Mouse (Mus musculus): Measurements from ENCODE around the gene Slc2a6. TPM values are rescaled to one million over a fixed set of nuclear protein-coding genes. Genes with fewer than 3 reads are reported as not detected.

The Slc2a6 gene
- total RNA-seq, 2 experiments from 2014 or later, result 40.1 to 40.4 TPM

DNA sequence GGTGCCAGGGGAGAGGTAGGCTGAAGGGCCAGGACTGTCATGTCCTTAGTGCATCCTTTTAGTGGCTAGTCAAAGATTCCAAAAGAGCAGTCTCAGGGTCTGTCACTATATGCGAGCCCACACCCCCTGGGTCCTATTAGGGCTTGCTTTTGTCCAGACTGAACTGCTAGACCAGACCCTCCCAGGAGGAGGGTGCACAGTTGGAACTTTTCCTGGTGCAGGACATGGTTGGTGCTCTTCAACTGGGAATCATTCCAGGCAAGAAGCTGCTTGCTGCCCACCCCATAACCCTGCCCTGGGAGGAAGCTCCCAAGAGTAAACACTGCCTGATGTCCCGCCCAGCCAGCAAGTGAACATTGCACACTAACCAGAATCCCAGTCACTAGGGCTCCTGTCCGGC, 54.7 kb downstream of the Slc2a6 start, which contains the start of gene Adamts13:
TSS of gene Adamts13 (plus strand) at position 301 of the 400 bp plus-strand sequence.
- no peak for DNase-seq (ENCODE audit: extremely low spot score in 1 of 2, low spot score in 1 of 2)

Other genes starting within 250 kb of the Slc2a6 start
- gene Abo, start 163.0 kb downstream of the Slc2a6 start, total RNA-seq (2021), result not detected
- gene Surf6, start 125.1 kb downstream of the Slc2a6 start, total RNA-seq (2021), result 10 to 100 TPM; 25.1 to 26.4 TPM
- 10 to 100 TPM; 41.1 to 48.8 TPM for gene Med22, start 117.3 kb downstream of the Slc2a6 start, total RNA-seq (2021)
- gene Rpl7a, start 117.2 kb downstream of the Slc2a6 start, total RNA-seq (2021), result 100 to 1,000 TPM; 260 to 281 TPM
- gene Surf2, start 111.6 kb downstream of the Slc2a6 start, total RNA-seq (2021), result 10 to 100 TPM; 31.1 to 37.2 TPM
- 10 to 100 TPM; 91.6 to 94.9 TPM for gene Surf1, start 111.5 kb downstream of the Slc2a6 start, total RNA-seq (2021)
- gene Surf4, start 94.1 kb downstream of the Slc2a6 start, total RNA-seq (2021), result 10 to 100 TPM; 52.6 to 60.2 TPM
- gene Stkld1, start 94.0 kb downstream of the Slc2a6 start, total RNA-seq (2021), result under 1 TPM; 0.27 to 0.75 TPM
- gene Rexo4, start 63.6 kb downstream of the Slc2a6 start, total RNA-seq (2021), result 10 to 100 TPM; 58.4 to 60.4 TPM
- 1 to 10 TPM in 1 of 2 experiments, under 1 TPM in 1; 0.92 to 1.7 TPM for gene Adamts13, start 54.6 kb downstream of the Slc2a6 start, total RNA-seq (2021)
- 10 to 100 TPM; 39.5 to 44.1 TPM for gene Cacfd1, start 18.1 kb downstream of the Slc2a6 start, total RNA-seq (2021)
- under 1 TPM; 0.61 to 0.71 TPM for gene Mymk, start 44.2 kb upstream of the Slc2a6 start, total RNA-seq (2021)
- 10 to 100 TPM; 10.9 to 12.7 TPM for gene Adamtsl2, start 51.4 kb upstream of the Slc2a6 start, total RNA-seq (2021)
- 100 to 1,000 TPM; 119 to 162 TPM for gene Fam163b, start 114.5 kb upstream of the Slc2a6 start, total RNA-seq (2021)
- under 1 TPM; 0.54 TPM for gene Dbh, start 137.2 kb upstream of the Slc2a6 start, total RNA-seq (2021)
- gene Sardh, start 220.3 kb upstream of the Slc2a6 start, total RNA-seq (2021), result 10 to 100 TPM in 1 of 2 experiments, 1 to 10 TPM in 1; 9.8 to 11.0 TPM